Mouse (Mus musculus): ENCODE measurements around the gene Clk2.

DNA sequence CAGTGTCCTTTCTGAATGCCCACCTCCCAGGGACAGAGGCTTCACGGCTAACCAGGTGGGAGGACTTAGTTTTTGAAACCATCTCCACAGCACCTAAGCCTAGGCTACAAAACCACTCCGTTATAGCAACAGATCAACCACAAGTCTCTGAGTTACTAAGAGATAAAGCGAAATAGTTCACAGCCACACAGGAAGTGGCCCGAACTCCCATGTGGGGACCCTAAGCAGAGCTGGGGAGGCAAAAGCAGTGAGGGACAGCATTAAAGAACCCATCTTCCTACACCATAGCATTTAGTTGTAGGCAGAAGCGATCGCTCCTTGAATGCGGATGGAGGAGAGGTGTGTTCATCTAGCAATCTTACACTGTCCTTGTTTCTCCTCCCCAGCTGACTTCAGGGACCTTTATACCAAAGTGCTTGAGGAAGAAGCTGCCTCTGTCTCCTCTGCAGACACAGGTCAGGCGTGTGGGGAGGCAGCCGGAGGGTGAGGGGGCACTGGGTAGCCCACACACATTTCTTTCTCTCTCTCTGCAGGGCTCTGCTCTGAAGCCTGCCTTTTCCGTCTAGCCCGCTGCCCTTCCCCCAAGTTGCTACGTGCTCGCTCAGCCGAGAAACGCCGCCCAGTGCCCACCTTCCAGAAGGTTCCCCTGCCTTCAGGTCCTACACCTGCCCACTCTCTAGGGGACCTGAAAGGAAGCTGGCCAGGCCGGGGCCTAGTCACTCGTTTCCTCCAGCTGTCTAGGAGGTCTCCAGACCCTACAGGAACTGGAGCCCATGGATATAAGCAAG lies 23.3 kb downstream of the Clk2 start:
- TF ChIP-seq CTCF (IDR thresholded peaks at IDR 0.05; ENCODE audit: insufficient read depth, low read length) (no peak), POLR2A (IDR thresholded peaks at IDR 0.05; ENCODE audit: borderline replicate concordance, extremely low read depth, low read depth, low read length) (no peak)
